Comparison of ENCODE assay signal across 1 mouse cellular context in the genomic region with DNA sequence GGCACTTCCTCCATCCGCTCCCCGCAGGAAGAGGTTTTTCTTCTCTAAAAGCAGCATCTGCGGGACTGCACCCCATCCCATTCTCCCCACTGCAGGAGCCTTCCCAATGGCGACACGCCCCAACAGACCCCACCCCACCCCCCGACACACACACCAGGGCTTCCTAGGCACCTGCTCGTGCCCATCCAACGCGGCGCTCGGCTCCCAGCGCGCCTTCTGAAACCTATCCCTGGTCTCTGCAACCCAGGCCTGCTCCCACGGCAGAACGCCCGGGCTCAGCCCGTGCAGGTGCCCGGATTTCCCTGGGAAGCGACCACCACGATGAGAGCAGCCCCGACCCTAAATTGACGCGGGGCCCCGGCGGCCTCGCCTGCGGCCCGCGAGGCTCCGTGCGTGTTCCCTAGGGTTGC.
A peak's percentile ranks its signal among the peaks of the same experiment; 100 is the strongest.
TF ChIP-seq lines count a peak whose summit lies in the region.

No protein-coding gene starts in this region.

TF ChIP-seq in MEL, 35 proteins besides CTCF, POLR2A, EP300 and RAD21 (continued from another document):
- TF ChIP-seq MAX (IDR thresholded peaks at IDR 0.05; ENCODE audit: low read length) = no peak
- TF ChIP-seq HCFC1 (IDR thresholded peaks at IDR 0.05; ENCODE audit: low read depth, low read length) = 0 out of 2 replicates have a peak, but pooled peaks have one; percentile 28
